ENCODE assay signal across 23 mouse cellular contexts in the genomic region with DNA sequence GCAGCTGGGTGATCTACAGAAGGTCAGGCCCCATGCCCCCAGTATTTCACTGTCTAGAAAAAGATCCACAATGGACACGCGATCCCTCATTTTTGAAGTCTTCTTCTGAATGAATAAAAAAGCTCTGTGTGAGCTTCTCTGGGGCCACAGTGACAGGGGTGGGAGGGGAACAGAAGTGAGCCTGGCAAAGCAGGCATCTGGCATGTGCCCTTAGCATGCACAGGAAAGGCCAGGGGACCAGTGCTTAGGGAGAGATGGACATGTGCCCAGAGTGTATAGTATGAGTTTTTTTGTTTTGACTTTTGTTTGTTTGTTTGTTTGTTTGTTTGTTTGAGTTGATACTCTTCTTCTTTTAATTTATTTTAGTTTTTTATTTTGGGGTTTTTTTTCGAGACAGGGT.
DNase-seq lines count a peak whose midpoint lies in the region; ATAC-seq and TF ChIP-seq lines count a peak whose summit lies in the region.
"Had no signal": no experiment of that assay in that cellular context is flagged by ENCODE, and none has a peak within 500 bp of the region (broad histone marks: within the 10 kb centered on the region; RNA-seq: fewer than 3 reads in every experiment).

No protein-coding gene starts in this region.

- peaks cover 47% of the 10 kb centered on the region for H3K4me1 ChIP-seq in forebrain, embryonic 15.5 days
- peaks cover 33% of the 10 kb centered on the region for H3K4me1 ChIP-seq in forebrain, embryonic 10.5 days
- H3K4me1 ChIP-seq in hindbrain, embryonic 11.5 days (replicated peaks; ENCODE audit: control insufficient read depth, insufficient read depth, low read length), result peaks cover 4% of the 10 kb centered on the region
- H3K4me1 ChIP-seq in hindbrain, postnatal 0 days (ENCODE audit: insufficient read depth, low read length), result peaks cover 16% of the 10 kb centered on the region
- H3K4me1 ChIP-seq in neural tube, embryonic 15.5 days, result peaks cover 43% of the 10 kb centered on the region

- H3K4me3 ChIP-seq in forebrain, embryonic 15.5 days, result no peak overlapping the region
- no peak overlapping the region for H3K4me3 ChIP-seq in forebrain, embryonic 10.5 days
- no peak overlapping the region for H3K4me3 ChIP-seq in hindbrain, embryonic 11.5 days (ENCODE audit: low read depth, low read length)
- H3K4me3 ChIP-seq in hindbrain, postnatal 0 days (ENCODE audit: low read length), result no peak overlapping the region
- H3K4me3 ChIP-seq in layer of hippocampus, adult 2 months, result no peak overlapping the region
- H3K4me3 ChIP-seq in neural tube, embryonic 15.5 days (replicated peaks), result no peak overlapping the region
- H3K4me3 ChIP-seq: embryonic facial prominence, embryonic 10.5 days; embryonic facial prominence, embryonic 12.5 days; forebrain, embryonic 12.5 days had no signal

- no peaks in the 10 kb centered on the region for H3K27me3 ChIP-seq in forebrain, embryonic 15.5 days
- no peaks in the 10 kb centered on the region for H3K27me3 ChIP-seq in forebrain, embryonic 10.5 days (ENCODE audit: poor library complexity, severe bottlenecking)
- H3K27me3 ChIP-seq in hindbrain, embryonic 11.5 days (ENCODE audit: control insufficient read depth, insufficient read depth, low read length), result no peaks in the 10 kb centered on the region
- H3K27me3 ChIP-seq in hindbrain, postnatal 0 days (ENCODE audit: insufficient read depth, low read length), result no peaks in the 10 kb centered on the region
- H3K27me3 ChIP-seq in neural tube, embryonic 15.5 days (replicated peaks), result no peaks in the 10 kb centered on the region
- H3K27me3 ChIP-seq: embryonic facial prominence, embryonic 12.5 days; forebrain, embryonic 12.5 days; Patski had no signal

- H3K36me3 ChIP-seq in forebrain, embryonic 15.5 days, result no peaks in the 10 kb centered on the region
- no peaks in the 10 kb centered on the region for H3K36me3 ChIP-seq in forebrain, embryonic 10.5 days (replicated peaks)
- H3K36me3 ChIP-seq in hindbrain, embryonic 11.5 days (ENCODE audit: control insufficient read depth, insufficient read depth, low read length), result no peaks in the 10 kb centered on the region
- no peaks in the 10 kb centered on the region for H3K36me3 ChIP-seq in hindbrain, postnatal 0 days (ENCODE audit: insufficient read depth, low read length)
- no peaks in the 10 kb centered on the region for H3K36me3 ChIP-seq in neural tube, embryonic 15.5 days
- H3K36me3 ChIP-seq: embryonic facial prominence, embryonic 10.5 days; embryonic facial prominence, embryonic 12.5 days; forebrain, embryonic 12.5 days; G1E had no signal

- 83% methylated on average over 3 of the region's 3 CpGs for WGBS in forebrain, embryonic 15.5 days
- 92% methylated on average over 3 of the region's 3 CpGs for WGBS in forebrain, embryonic 10.5 days
- WGBS in hindbrain, embryonic 11.5 days, result 65% methylated on average over 3 of the region's 3 CpGs
- 57% methylated on average over 3 of the region's 3 CpGs for WGBS in hindbrain, postnatal 0 days
- WGBS in neural tube, embryonic 15.5 days, result 67% methylated on average over 3 of the region's 3 CpGs

- DNase-seq in forebrain, embryonic 10.5 days (ENCODE audit: extremely low spot score, low spot score), result no peak
- peak; percentile 36 for DNase-seq in hindbrain, embryonic 11.5 days (ENCODE audit: low spot score)
- DNase-seq in hindbrain, postnatal 0 days (ENCODE audit: low spot score), result no peak
- DNase-seq in layer of hippocampus, adult 2 months (ENCODE audit: low spot score in 2 of 2), result no peak
- DNase-seq in layer of hippocampus, adult 11-12 months (ENCODE audit: low spot score), result no peak
- DNase-seq: adrenal gland, adult 8-10 months; adrenal gland, postnatal 14 days; adrenal gland, postnatal 36 days; B cell, adult 2 months; cerebellum, adult 11-12 months; cerebellum, adult 2 months; cerebellum, adult 9-10 months; cerebellum, postnatal 10 days; cerebellum, postnatal 25 days had no signal

- peak overlapping the region; percentile 66 for H3K27ac ChIP-seq in forebrain, embryonic 15.5 days (replicated peaks)
- no peak overlapping the region for H3K27ac ChIP-seq in forebrain, embryonic 10.5 days
- H3K27ac ChIP-seq in hindbrain, embryonic 11.5 days (ENCODE audit: low read depth, low read length), result no peak overlapping the region; the same call in 1 of the 2 replicates
- no peak overlapping the region for H3K27ac ChIP-seq in hindbrain, postnatal 0 days
- 0 out of 2 replicates have a peak overlapping the region, but pooled peaks have one; percentile 3 for H3K27ac ChIP-seq in layer of hippocampus, adult 2 months
- peak overlapping the region; percentile 18; the same call in 1 of the 2 replicates for H3K27ac ChIP-seq in neural tube, embryonic 15.5 days (replicated peaks)
- H3K27ac ChIP-seq: embryonic facial prominence, embryonic 10.5 days; embryonic facial prominence, embryonic 12.5 days; forebrain, embryonic 12.5 days had no signal

- no peaks in the 10 kb centered on the region for H3K9me3 ChIP-seq in forebrain, embryonic 15.5 days
- no peaks in the 10 kb centered on the region; the same call in 1 of the 2 replicates for H3K9me3 ChIP-seq in forebrain, embryonic 10.5 days
- no peaks in the 10 kb centered on the region for H3K9me3 ChIP-seq in hindbrain, embryonic 11.5 days (ENCODE audit: control insufficient read depth, low read length)
- H3K9me3 ChIP-seq in hindbrain, postnatal 0 days (ENCODE audit: low read length), result no peaks in the 10 kb centered on the region
- H3K9me3 ChIP-seq in neural tube, embryonic 15.5 days (replicated peaks), result no peaks in the 10 kb centered on the region
- H3K9me3 ChIP-seq: forebrain, embryonic 12.5 days had no signal

- H3K9ac ChIP-seq in forebrain, embryonic 15.5 days (replicated peaks), result no peak overlapping the region
- H3K9ac ChIP-seq in hindbrain, embryonic 11.5 days (ENCODE audit: low read depth, low read length), result no peak overlapping the region
- no peak overlapping the region for H3K9ac ChIP-seq in hindbrain, postnatal 0 days (replicated peaks; ENCODE audit: low read length)
- no peak overlapping the region for H3K9ac ChIP-seq in neural tube, embryonic 15.5 days (replicated peaks)
- H3K9ac ChIP-seq: embryonic facial prominence, embryonic 12.5 days; forebrain, embryonic 12.5 days had no signal

- no peak for ATAC-seq in forebrain, embryonic 15.5 days (replicated peaks)
- ATAC-seq in hindbrain, embryonic 11.5 days (ENCODE audit: low FRiP score), result peak; percentile 64
- ATAC-seq in hindbrain, postnatal 0 days, result no peak
- no peak for ATAC-seq in neural tube, embryonic 15.5 days (ENCODE audit: low FRiP score)
- ATAC-seq: activated CD4-positive, CD25-positive, alpha-beta regulatory T cell, adult 4 months; CD4-positive, CD25-positive, alpha-beta regulatory T cell, adult 4 months; Patski had no signal

- TF ChIP-seq CTCF in hindbrain, postnatal 0 days (IDR thresholded peaks at IDR 0.05; ENCODE audit: low read depth), result no peak
- no peak for TF ChIP-seq CTCF in layer of hippocampus, adult 2 months (conservative IDR thresholded peaks at IDR 0.05)

- no peak overlapping the region for H3K4me2 ChIP-seq in forebrain, embryonic 15.5 days (replicated peaks)
- H3K4me2 ChIP-seq in hindbrain, embryonic 11.5 days (replicated peaks; ENCODE audit: low read depth, low read length), result no peak overlapping the region
- no peak overlapping the region for H3K4me2 ChIP-seq in hindbrain, postnatal 0 days (ENCODE audit: low read depth, low read length)
- no peak overlapping the region for H3K4me2 ChIP-seq in neural tube, embryonic 15.5 days
- H3K4me2 ChIP-seq: embryonic facial prominence, embryonic 12.5 days; forebrain, embryonic 12.5 days had no signal

Comparison
In these comparisons a context has a peak if more than half of its experiments do, and no peak if none do; other contexts are left out.
1. H3K27ac ChIP-seq: peak in forebrain, embryonic 15.5 days (single experiment), layer of hippocampus, adult 2 months (single experiment) and neural tube, embryonic 15.5 days (single experiment); none in forebrain, embryonic 10.5 days (single experiment), hindbrain, embryonic 11.5 days (single experiment) and hindbrain, postnatal 0 days (single experiment).